Mouse (Mus musculus) adrenal gland, postnatal 10 days (tissue): ENCODE measurements around the gene Trmt2b. TPM values are rescaled to one million over a fixed set of nuclear protein-coding genes. Genes with fewer than 3 reads are reported as not detected.
A peak's percentile ranks its signal among the peaks of the same experiment; 100 is the strongest.
"Not testable (repeated sequence)": the region's sequence is repeated elsewhere in the genome, so short reads cannot be mapped to it uniquely, and the experiment has no call there.

ENCODE experiments used
- DNase-seq: peaks from one replicate; pipeline ENCODE4 v3.0.0; 2021; ENCODE audit warnings: mixed read lengths
- long read RNA-seq, 2 experiments: library from polyadenylated mRNA; stranded (forward); transcript quantifications; one replicate each; pipeline ENCODE4 v2.0.0; 2021
- total RNA-seq, 2 experiments: library from RNA; stranded (reverse); gene quantifications; 2 replicates each; pipeline ENCODE4 v1.2.3; 2021

Gene Trmt2b
- 10 to 100 TPM; 31.2 to 35.7 TPM for total RNA-seq
- long read RNA-seq, experiment 1, transcript Trmt2b-202 (13 exons, 3,119 nt) = major isoform, 21 of 34 reads
- long read RNA-seq, experiment 1, partial matches to known transcripts = 2 of 34 reads
- long read RNA-seq, experiment 1, other reads (novel, unspliced or antisense) = 9 of 34 reads
- long read RNA-seq, experiment 2, transcript Trmt2b-202 (13 exons, 3,119 nt) = major isoform, 21 of 36 reads
- long read RNA-seq, experiment 2, transcript Trmt2b-203 (14 exons, 3,128 nt) = minor isoform, 5 of 36 reads
- long read RNA-seq, experiment 2, partial matches to known transcripts = 2 of 36 reads
- long read RNA-seq, experiment 2, other reads (novel, unspliced or antisense) = 8 of 36 reads

DNA sequence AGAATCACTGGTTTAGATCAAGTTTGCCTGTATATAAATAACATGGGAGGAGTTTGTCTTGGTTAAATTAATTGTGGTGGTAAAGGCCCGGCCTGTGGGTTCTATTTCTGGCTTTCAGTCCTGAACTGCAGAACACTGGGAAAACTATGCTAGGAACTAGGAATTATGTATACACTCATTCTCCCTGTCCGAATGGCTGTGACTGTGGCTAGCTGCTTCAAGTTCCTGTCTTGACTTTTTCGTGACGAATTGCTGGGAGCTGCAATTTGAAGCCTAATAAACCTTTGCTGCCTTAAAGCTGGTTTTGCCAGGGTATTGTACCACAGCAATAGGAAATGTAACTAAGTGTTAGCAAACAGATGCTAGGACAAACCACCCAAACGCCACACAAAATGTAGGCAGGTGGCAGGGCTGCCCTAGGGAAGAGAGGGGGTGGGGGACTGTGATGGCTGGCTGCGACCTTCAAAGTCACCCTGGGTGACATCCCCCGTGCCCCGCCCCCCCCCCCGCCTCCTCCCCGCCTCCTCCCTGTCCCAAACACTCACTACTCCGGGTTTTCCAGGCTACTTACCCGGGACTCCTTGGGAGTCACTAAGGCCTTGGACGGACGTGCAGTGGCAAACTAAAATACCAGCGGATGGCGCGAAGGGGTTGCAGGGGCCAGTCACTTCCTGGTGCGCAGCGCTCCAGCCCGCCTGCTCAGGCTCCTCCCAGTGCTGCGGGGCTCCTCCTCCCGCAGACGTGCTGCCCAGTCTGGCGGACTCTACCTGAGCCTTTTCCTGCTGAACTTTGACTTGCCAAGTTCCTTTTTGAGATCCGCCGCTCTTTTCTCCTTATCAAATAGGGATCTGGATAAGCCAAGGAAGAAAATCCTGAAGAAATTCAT lies at the start of gene Trmt2b:
Trmt2b (minus strand) TSS at position 710 of the 886 bp plus-strand sequence.
- peak; percentile 82 for DNase-seq

DNA sequence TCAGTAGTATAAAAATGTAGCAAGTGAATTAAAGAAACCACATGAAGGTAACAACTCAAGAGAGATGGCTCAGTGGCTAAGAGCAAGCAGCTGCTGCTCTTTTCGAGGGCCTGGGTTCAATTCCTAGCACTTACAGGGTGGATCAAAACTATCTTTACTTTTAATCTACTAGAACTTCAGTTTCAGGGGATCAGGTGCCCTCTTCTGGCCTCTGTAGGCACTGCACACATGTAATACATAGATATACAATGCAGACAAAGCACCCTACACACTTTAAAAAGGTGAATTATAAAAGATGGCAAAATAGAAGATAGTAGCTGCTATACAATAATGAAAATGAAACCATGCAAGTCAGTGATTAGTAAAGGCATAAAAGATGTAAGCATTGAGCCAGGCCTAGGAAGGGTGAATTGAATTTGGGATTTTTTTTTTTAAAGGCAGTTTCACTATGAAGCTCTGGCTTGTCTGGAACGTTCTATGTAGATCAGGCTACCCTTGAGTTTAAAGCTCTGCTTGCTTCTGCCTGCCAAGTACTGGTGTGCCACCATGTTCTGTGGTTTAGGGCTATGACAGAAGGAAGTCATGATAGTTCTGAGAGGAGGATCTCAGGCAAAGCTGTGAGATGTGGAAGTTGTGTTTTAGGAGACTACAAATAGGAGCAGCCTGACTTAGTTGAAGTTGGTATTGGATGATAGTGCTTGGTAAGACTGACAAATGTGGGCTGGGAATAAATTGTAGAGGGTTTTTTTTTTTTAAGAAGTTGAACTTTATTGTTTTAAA lies 42.6 kb upstream of the Trmt2b start:
- DNase-seq = peak; percentile 39

- not testable (repeated sequence) for DNase-seq
These were observed 34.4 kb upstream of the Trmt2b start for GRCm38 (mm10) chrX:134311193-134311592.

DNA sequence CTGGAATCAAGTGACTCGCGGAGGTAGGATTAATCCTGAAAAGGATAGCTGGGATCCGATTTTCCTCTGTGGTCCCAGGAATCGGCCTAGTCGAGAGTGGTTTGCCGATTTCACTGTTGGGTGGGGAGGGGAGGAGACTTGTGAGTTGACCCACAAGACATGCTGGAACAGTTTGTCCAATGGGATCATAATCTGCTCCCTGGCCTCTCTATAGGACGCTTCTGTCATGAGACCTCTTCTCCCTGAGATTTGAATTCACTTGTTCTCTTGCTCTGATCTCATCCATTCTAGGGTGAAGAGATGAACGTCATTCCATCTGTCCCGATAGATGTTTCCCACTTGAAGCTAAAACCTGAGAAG lies 31.5 kb upstream of the Trmt2b start:
- DNase-seq = no peak

GRCm38 (mm10) chrX:134307534-134308274 lies 30.9 kb upstream of the Trmt2b start, which contains the start of gene Cenpi:
Gene Cenpi, plus strand, starts transcription at chrX:134308084.
- peak; percentile 90 for DNase-seq

- DNase-seq = no peak
These were observed 26.5 kb upstream of the Trmt2b start for GRCm38 (mm10) chrX:134303287-134303686.

- no peak for DNase-seq
These were observed 23.4 kb upstream of the Trmt2b start for GRCm38 (mm10) chrX:134300219-134300618.

GRCm38 (mm10) chrX:134297195-134297594 lies 20.4 kb upstream of the Trmt2b start:
- DNase-seq = no peak

DNA sequence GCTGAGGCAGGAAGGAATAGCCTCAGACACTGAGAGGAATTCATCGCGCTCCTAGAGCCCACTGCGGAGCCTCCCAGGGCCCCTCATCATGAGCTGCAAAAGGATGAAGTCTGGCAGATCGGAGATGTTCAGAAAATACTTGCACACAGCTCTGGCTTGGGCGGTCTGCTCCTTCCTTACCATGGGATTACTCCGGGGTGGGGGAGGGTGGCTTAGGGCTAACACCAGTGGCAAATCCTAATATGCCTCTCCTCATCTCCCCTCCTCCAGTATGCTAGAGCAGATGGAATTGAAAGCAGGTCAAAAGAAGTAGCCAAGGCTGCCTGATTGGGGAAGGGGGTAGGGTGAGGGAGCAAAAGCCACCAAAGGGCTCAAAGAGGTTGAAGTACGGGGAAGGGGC lies 20.0 kb upstream of the Trmt2b start:
- no peak for DNase-seq

GRCm38 (mm10) chrX:134296301-134296700 lies 19.5 kb upstream of the Trmt2b start:
- DNase-seq = peak; percentile 55

- DNase-seq = no peak
These were observed 10.5 kb upstream of the Trmt2b start for GRCm38 (mm10) chrX:134287305-134287704.

- no peak for DNase-seq
These were observed 9.0 kb upstream of the Trmt2b start for GRCm38 (mm10) chrX:134285791-134286190.

DNA sequence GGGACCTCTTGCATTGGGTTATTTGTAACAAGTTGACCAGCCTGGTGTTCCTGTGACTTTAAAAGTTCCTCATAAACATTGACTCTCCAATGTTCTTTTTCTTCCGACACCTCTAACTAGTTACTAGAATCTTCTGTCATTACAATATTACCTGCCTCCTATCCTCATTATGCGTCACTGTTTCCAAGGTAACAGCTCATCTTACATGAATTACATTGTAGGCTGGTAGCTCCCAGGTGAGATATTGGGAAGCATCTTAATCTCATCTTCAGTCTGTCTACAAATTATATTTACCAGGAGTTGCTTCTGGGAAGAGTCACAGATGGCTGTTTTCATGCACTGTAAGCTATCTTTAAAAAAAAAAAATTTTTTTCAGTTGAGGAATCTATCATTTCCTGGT lies 8.3 kb upstream of the Trmt2b start:
- DNase-seq = no peak

DNA sequence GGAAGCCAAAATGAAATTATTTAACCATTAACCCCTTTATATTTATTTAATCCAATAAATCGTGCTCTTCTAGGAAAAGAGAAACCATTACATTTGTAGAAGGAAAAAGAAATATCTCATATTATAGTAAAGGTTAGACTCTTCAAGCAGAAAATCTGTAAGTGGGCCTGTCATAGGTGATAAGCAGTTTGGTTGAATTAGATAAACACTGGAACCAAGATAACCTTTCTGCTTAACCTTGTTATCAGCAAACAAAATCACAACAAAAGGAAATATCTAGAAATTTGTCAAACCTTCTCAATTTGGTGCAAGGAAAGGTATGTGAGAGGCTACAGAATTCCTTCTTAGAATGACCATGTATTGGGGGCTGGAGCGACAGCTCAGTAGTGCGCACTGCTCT lies 3.7 kb upstream of the Trmt2b start:
- DNase-seq = no peak

DNA sequence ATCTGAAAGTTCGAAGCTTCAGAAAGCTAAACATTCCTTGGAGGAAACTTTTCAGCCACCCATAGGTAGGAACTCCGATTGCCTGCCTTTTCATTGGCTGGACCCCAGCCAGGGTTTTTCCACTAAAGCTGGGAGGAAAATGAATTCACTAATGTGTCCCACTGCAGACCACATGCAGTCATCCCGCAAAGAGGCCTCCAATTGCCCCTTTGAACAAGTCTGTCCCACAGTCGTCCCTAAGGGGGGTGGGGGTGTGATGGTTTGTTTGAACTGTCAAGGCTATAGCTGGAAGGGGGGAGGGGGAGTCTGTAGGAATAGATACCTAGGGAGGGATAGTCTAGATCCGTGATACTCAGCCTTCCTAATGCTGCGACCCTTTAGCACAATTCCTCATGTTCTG lies 1.1 kb downstream of the Trmt2b start:
- DNase-seq = peak; percentile 72

DNA sequence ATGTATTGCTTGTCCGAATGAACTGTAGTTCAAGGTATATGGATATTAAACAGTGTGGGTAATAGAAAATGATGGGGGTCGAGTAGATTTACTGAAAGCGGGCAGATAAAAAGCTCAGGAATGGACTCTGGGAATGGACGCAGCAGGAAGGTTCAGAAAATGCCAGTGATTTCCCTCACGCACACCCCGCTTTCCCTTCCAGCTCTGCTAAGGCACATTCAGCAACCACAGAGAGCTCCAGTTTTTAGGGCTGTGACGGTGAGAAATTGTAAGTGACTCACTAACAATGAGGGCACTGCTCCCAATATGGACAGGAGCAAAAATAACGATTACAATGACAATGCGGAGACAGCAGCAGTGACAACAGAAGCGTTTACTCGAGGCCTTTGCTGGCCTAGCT lies 14.7 kb downstream of the Trmt2b start:
- DNase-seq = no peak

- peak; percentile 25 for DNase-seq
These were observed 15.6 kb downstream of the Trmt2b start for GRCm38 (mm10) chrX:134261191-134261590.

DNA sequence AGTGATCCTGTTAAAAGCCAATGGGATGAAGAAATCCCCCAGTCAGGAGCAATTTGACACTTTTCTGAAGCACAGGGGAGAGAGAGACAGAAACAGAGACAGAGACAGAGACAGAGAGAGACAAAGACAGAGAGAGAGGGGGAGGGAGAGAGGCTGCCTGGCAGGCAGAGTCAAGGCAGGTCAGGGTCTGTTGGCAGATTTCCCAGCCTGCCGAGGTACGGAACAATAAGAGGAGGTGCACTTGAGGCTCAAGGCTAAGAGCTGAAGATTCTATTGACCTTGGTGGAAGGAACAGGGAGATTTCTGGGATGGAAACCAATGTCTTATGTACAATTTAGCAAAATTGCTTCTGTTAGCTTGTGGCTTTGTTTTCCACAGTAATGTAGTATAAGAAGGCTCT lies 28.6 kb downstream of the Trmt2b start:
- DNase-seq = peak; percentile 55

- DNase-seq = no peak
These were observed 30.8 kb downstream of the Trmt2b start for GRCm38 (mm10) chrX:134245946-134246345.

DNA sequence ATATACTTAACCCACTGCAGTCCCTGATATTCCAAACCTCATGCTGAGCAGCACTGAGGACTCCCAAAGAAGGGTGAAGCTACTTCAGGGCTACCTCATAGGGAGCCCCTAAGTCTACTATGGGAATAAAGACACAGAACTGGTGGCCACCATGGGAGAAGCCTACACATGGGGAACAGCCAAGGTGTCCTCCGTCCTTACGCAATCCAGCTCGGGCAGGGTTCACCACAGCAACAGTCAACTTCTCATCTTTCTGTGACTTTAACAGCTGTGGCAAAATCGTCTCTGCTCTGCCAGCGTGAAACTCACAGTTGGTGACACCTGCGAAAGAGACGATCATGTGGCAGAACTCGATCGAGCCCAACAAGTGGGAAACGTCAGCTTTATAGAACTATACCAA lies 38.5 kb downstream of the Trmt2b start:
- no peak for DNase-seq

DNA sequence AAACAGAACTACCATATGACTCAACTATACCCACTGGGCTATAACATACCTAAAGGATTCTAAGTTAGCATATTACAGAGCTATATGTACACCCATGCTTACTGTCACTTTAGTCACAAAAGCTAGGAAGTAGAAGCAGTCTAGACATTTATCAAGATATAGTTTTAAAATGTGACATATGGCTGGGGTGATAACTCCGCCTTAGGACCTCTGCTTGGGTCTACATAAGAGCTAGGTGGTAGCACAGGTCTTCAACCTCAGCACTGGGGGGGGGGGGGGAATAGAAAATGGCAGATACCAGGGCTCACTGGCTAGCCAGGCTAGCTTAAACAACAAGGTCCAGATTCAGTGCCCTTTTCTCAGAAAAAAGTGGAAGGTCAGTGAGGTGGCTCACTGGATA lies 43.7 kb downstream of the Trmt2b start:
- DNase-seq = no peak

DNA sequence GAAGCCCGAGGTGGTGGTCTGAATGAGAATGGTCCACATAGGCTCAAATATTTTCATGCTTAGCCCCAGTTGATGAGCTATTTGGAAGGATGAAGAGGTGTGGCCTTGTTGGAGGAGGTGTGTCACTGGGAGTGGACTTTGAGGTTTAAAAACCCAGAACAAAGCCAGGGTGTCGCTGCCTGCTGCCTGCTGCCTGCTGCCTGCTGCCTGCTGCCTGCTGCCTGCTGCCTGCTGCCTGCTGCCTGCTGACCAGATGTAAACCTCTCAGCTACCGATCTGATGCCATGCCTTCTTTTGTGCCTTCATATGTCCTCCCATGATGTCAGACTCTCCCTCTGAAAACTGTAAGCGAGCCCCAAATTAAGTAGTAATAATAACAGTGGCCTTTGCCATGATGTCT lies 54.9 kb downstream of the Trmt2b start, which contains the start of gene Nox1:
Nox1 (minus strand) TSS at position 101 of the 400 bp plus-strand sequence.
- no peak for DNase-seq
